In genomic region chr7:81572610-81573268, GRCm38 (mm10) we compare ENCODE assay signal across 8 mouse cellular contexts. TPM values are rescaled to one million over a fixed set of nuclear protein-coding genes. Genes with fewer than 3 reads are reported as not detected.
A peak's percentile ranks its signal among the peaks of the same experiment; 100 is the strongest.
DNase-seq lines count a peak whose midpoint lies in the region; ATAC-seq and TF ChIP-seq lines count a peak whose summit lies in the region.

No protein-coding gene starts in this region.

- H3K4me3 ChIP-seq in liver, adult 2 months (ENCODE audit: insufficient read depth, low read depth, low read length): peak overlapping the region; percentile 44
- peak overlapping the region; percentile 78 for H3K4me3 ChIP-seq in intestine, embryonic 14.5 days (ENCODE audit: low read depth, low read length)
- H3K4me3 ChIP-seq in neural tube, embryonic 15.5 days (replicated peaks): peak overlapping the region; percentile 62

- peaks cover 24% of the 10 kb centered on the region for H3K4me1 ChIP-seq in liver, adult 2 months (ENCODE audit: control insufficient read depth, insufficient read depth, low read length)
- peaks cover 5% of the 10 kb centered on the region; the same call in 1 of the 2 replicates for H3K4me1 ChIP-seq in intestine, embryonic 14.5 days (replicated peaks; ENCODE audit: control insufficient read depth, insufficient read depth, low read length)
- H3K4me1 ChIP-seq in neural tube, embryonic 15.5 days: peaks cover 25% of the 10 kb centered on the region

- peak overlapping the region; percentile 69 for H3K4me2 ChIP-seq in intestine, embryonic 14.5 days (ENCODE audit: low read length)
- H3K4me2 ChIP-seq in neural tube, embryonic 15.5 days: peak overlapping the region; percentile 73

- peaks cover 25% of the 10 kb centered on the region for H3K36me3 ChIP-seq in liver, adult 2 months (ENCODE audit: control insufficient read depth, insufficient read depth, low read length)
- H3K36me3 ChIP-seq in intestine, embryonic 14.5 days (ENCODE audit: control insufficient read depth, insufficient read depth, low read length): peaks cover 5% of the 10 kb centered on the region; the same call in 1 of the 2 replicates
- peaks cover 10% of the 10 kb centered on the region for H3K36me3 ChIP-seq in neural tube, embryonic 15.5 days

- H3K9me3 ChIP-seq in intestine, embryonic 14.5 days (ENCODE audit: control insufficient read depth, low read length): no peaks in the 10 kb centered on the region
- no peaks in the 10 kb centered on the region for H3K9me3 ChIP-seq in neural tube, embryonic 15.5 days (replicated peaks)

- 9% methylated on average over 6 of the region's 6 CpGs for WGBS in liver, adult 2 months
- WGBS in intestine, embryonic 14.5 days: 63% methylated on average over 6 of the region's 6 CpGs
- WGBS in neural tube, embryonic 15.5 days: 64% methylated on average over 6 of the region's 6 CpGs

- peak overlapping the region; percentile 93 for H3K27ac ChIP-seq in liver, adult 2 months (replicated peaks; ENCODE audit: insufficient read depth, low read depth, low read length)
- H3K27ac ChIP-seq in intestine, embryonic 14.5 days (ENCODE audit: low read depth): no peak overlapping the region
- H3K27ac ChIP-seq in neural tube, embryonic 15.5 days (replicated peaks): no peak overlapping the region

- no peak for TF ChIP-seq POLR2A in liver, adult 2 months (IDR thresholded peaks at IDR 0.05; ENCODE audit: extremely low read depth, insufficient read depth, low read length)

- H3K79me2 ChIP-seq in liver, adult 2 months (ENCODE audit: control insufficient read depth, insufficient read depth, low read length): peaks cover 44% of the 10 kb centered on the region

- no peak for TF ChIP-seq CTCF in liver, adult 2 months (IDR thresholded peaks at IDR 0.05; ENCODE audit: low read depth, low read length)

- peak; percentile 61 for DNase-seq in liver, adult 2 months (ENCODE audit: extremely low read depth, low read depth, low spot score)
- no peak for DNase-seq in liver
- DNase-seq in c-Kit-positive CD71-positive TER-119-positive erythroid progenitor cells, embryonic 14.5 days (ENCODE audit: low spot score): peak; percentile 30
- no peak for DNase-seq in intestine, embryonic 14.5 days (ENCODE audit: low spot score)
- no peak for DNase-seq in right cerebral cortex, adult 18-20 months
- DNase-seq in ovary, postnatal 36 days (ENCODE audit: low spot score): no peak
- DNase-seq in ovary, postnatal 10 days (ENCODE audit: low spot score): no peak

- H3K9ac ChIP-seq in liver, adult 2 months (ENCODE audit: low read depth, low read length): peak overlapping the region; percentile 74
- H3K9ac ChIP-seq in intestine, embryonic 14.5 days (ENCODE audit: low read length): peak overlapping the region; percentile 25; the same call in 1 of the 2 replicates
- H3K9ac ChIP-seq in neural tube, embryonic 15.5 days (replicated peaks): 0 out of 2 replicates have a peak overlapping the region, but pooled peaks have one; percentile 12

- no peak for ATAC-seq in intestine, embryonic 14.5 days (replicated peaks; ENCODE audit: low FRiP score, low TSS enrichment, low read depth)
- no peak for ATAC-seq in neural tube, embryonic 15.5 days (ENCODE audit: low FRiP score)

- no peaks in the 10 kb centered on the region for H3K27me3 ChIP-seq in liver, adult 2 months (ENCODE audit: control insufficient read depth, insufficient read depth, low read length)
- no peaks in the 10 kb centered on the region for H3K27me3 ChIP-seq in intestine, embryonic 14.5 days (replicated peaks; ENCODE audit: control insufficient read depth, insufficient read depth, low read length)
- no peaks in the 10 kb centered on the region for H3K27me3 ChIP-seq in neural tube, embryonic 15.5 days (replicated peaks)

RNA-seq across cellular contexts. Expression of gene Whamm, which starts 1.7 kb away (rescaled TPM):
- total RNA-seq in liver, adult 2 months (2014; rRNA removed): 20.7 and 25.4 TPM in 2 replicates
- polyA plus RNA-seq in liver, adult 2 months (2012; rRNA removed): 35.1 and 44.6 TPM in 2 replicates
- 6.0 and 7.3 TPM in 2 replicates for polyA plus RNA-seq in intestine, embryonic 14.5 days (2014; fragmentation: Nextera tagmentation; extraction: Ambion mirVana)
- 6.6 and 8.1 TPM in 2 replicates for polyA plus RNA-seq in neural tube, embryonic 15.5 days (2015; fragmentation: Nextera tagmentation; extraction: Ambion mirVana)

RNA-seq across cellular contexts. Expression of gene Fsd2, which starts 6.0 kb away (rescaled TPM):
- total RNA-seq in liver, adult 2 months (2014; rRNA removed): 0.13 and 0.28 TPM in 2 replicates
- 0.04 TPM in 2 replicates for polyA plus RNA-seq in liver, adult 2 months (2012; rRNA removed)
- polyA plus RNA-seq in intestine, embryonic 14.5 days (2014; fragmentation: Nextera tagmentation; extraction: Ambion mirVana): 0.07 TPM in 1 of 2 replicates, not detected in the other
- polyA plus RNA-seq in neural tube, embryonic 15.5 days (2015; fragmentation: Nextera tagmentation; extraction: Ambion mirVana): 0.28 and 0.31 TPM in 2 replicates

Comparison
In these comparisons a context has a peak if more than half of its experiments do, and no peak if none do; other contexts are left out.
1. DNase-seq: peak in liver, adult 2 months (single experiment) and c-Kit-positive CD71-positive TER-119-positive erythroid progenitor cells, embryonic 14.5 days (single experiment); none in liver (single experiment), intestine, embryonic 14.5 days (single experiment), right cerebral cortex, adult 18-20 months (single experiment), ovary, postnatal 36 days (single experiment) and ovary, postnatal 10 days (single experiment).
2. H3K9ac ChIP-seq: peak in every context shown above with its lines; median percentile 74 in liver, adult 2 months; 25 in intestine, embryonic 14.5 days; 12 in neural tube, embryonic 15.5 days.
3. Peak in every context shown above with its lines, with median percentiles within 50 percentile points of each other: H3K4me3 ChIP-seq.